Comparison of ENCODE assay signal across 20 mouse cellular contexts in the genomic region with DNA sequence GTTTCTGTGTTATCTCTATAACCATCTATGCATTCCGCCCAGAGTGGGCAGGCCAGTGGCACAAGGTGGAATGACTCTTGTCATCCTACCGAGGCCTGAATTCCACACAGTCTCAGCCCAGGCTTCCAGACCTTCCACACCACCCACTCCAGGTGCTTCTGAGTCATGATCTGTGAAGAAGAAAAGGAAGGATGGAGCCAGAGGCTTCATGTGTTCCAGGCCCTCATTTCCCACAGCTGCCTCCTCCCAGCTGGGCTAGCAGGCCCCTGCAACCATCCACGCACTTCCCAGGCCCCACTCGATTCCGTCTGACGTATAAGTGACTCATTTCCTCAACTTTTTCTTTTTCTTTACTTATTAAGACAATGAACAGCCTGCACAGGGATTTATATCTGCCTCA.
A peak's percentile ranks its signal among the peaks of the same experiment; 100 is the strongest.
DNase-seq lines count a peak whose midpoint lies in the region; TF ChIP-seq lines count a peak whose summit lies in the region.
"Had no signal": no experiment of that assay in that cellular context is flagged by ENCODE, and none has a peak within 500 bp of the region (broad histone marks: within the 10 kb centered on the region; RNA-seq: fewer than 3 reads in every experiment).

No protein-coding gene starts in this region.

- peaks cover 25% of the 10 kb centered on the region for H3K4me1 ChIP-seq in cortical plate, adult 2 months (ENCODE audit: control insufficient read depth, insufficient read depth, low read length)
- H3K4me1 ChIP-seq: embryonic facial prominence, embryonic 10.5 days; heart, embryonic 13.5 days; hindbrain, embryonic 12.5 days had no signal

- peak overlapping the region; percentile 89 for H3K27ac ChIP-seq in layer of hippocampus, adult 2 months
- H3K27ac ChIP-seq in cortical plate, adult 2 months (ENCODE audit: insufficient read depth, low read length): peak overlapping the region; percentile 23; the same call in 1 of the 2 replicates
- H3K27ac ChIP-seq: embryonic facial prominence, embryonic 10.5 days; forebrain, embryonic 13.5 days; heart, embryonic 13.5 days; hindbrain, embryonic 12.5 days; hindbrain, postnatal 0 days had no signal

- no peak overlapping the region for H3K4me3 ChIP-seq in layer of hippocampus, adult 2 months
- H3K4me3 ChIP-seq in cortical plate, adult 2 months (ENCODE audit: insufficient read depth, low read length): no peak overlapping the region
- H3K4me3 ChIP-seq: embryonic facial prominence, embryonic 10.5 days; forebrain, embryonic 13.5 days; heart, embryonic 13.5 days; hindbrain, embryonic 12.5 days had no signal

- no peak for TF ChIP-seq CTCF in layer of hippocampus, adult 2 months (conservative IDR thresholded peaks at IDR 0.05)
- no peak for TF ChIP-seq CTCF in cortical plate, adult 2 months (IDR thresholded peaks at IDR 0.05; ENCODE audit: extremely low read depth, insufficient read depth, low read length)

- no peak for DNase-seq in layer of hippocampus, adult 2 months (ENCODE audit: low spot score in 2 of 2)
- no peak for DNase-seq in layer of hippocampus, adult 11-12 months (ENCODE audit: low spot score)
- DNase-seq in 3134 (ENCODE audit: extremely low read depth, insufficient read length, low spot score): peak; percentile 27
- peak; percentile 2 for DNase-seq in 416B (ENCODE audit: low read depth)
- no peak for DNase-seq in thymus, postnatal 4 days
- no peak for DNase-seq in urinary bladder, postnatal 25 days (ENCODE audit: low spot score)
- DNase-seq: adrenal gland, adult 8-10 months; adrenal gland, postnatal 36 days; cerebellum, adult 11 months; cerebellum, adult 9-11 months; cerebellum, postnatal 36 days; forebrain, postnatal 0 days; gastrocnemius, postnatal 14 days; heart, postnatal 36 days had no signal

- no peak for TF ChIP-seq POLR2A in cortical plate, adult 2 months (IDR thresholded peaks at IDR 0.05; ENCODE audit: extremely low read depth, insufficient read depth, low read length)

Comparison
In these comparisons a context has a peak if more than half of its experiments do, and no peak if none do; other contexts are left out.
1. DNase-seq: peak in 3134 (single experiment) and 416B (single experiment); none in layer of hippocampus, adult 2 months (0 of 2), layer of hippocampus, adult 11-12 months (single experiment), thymus, postnatal 4 days (single experiment) and urinary bladder, postnatal 25 days (single experiment).